Mouse (Mus musculus) megakaryocyte, adult 5-6 weeks (primary cell): ENCODE data around the gene Nfkbie. TPM values are rescaled to one million over a fixed set of nuclear protein-coding genes. Genes with fewer than 3 reads are reported as not detected.

ENCODE experiments used
- ATAC-seq: 2 replicates; pipeline ENCODE4 v1.8.0; 2016; ENCODE audit warnings: mild to moderate bottlenecking, inconsistent platforms; ENCODE audit not compliant: poor library complexity, severe bottlenecking
- total RNA-seq, 2 experiments: library from RNA; stranded (forward) in 1 of 2; stranded (reverse) in 1 of 2; fragments of 153-499, 151-499 nt in 1 of 2; fragments of 221-1000, 200-1000 nt in 1 of 2; gene quantifications; 2 replicates each; pipeline versions ENCODE4 v1.2.3 to v1.2.4; 2015 to 2017

The Nfkbie gene
- total RNA-seq, 2 experiments from 2014 or later: 10.4 to 14.0 TPM

- peak; percentile 64 for ATAC-seq
Observed at GRCm38 (mm10) chr17:45594881-45595735, 39.6 kb downstream of the Nfkbie start.

- ATAC-seq: no peak
Observed at GRCm38 (mm10) chr17:45595736-45596390, 40.4 kb downstream of the Nfkbie start.

GRCm38 (mm10) chr17:45596631-45597396, 41.3 kb downstream of the Nfkbie start:
- ATAC-seq: peak; percentile 67

GRCm38 (mm10) chr17:45597787-45598186, 42.3 kb downstream of the Nfkbie start:
- peak; percentile 21 for ATAC-seq

- no peak for ATAC-seq
Observed at GRCm38 (mm10) chr17:45598376-45598775, 42.9 kb downstream of the Nfkbie start.

GRCm38 (mm10) chr17:45598891-45599290, 43.4 kb downstream of the Nfkbie start:
- no peak for ATAC-seq

- peak; percentile 41 for ATAC-seq
Observed at GRCm38 (mm10) chr17:45599446-45600242, 44.1 kb downstream of the Nfkbie start, which contains the start of gene Slc29a1. Gene Slc29a1, minus strand, starts transcription at chr17:45599606.

- no peak for ATAC-seq
Observed at GRCm38 (mm10) chr17:45600267-45600666, 44.8 kb downstream of the Nfkbie start.

- ATAC-seq: no peak
Observed at GRCm38 (mm10) chr17:45601325-45601724, 45.8 kb downstream of the Nfkbie start.

GRCm38 (mm10) chr17:45601877-45602304, 46.4 kb downstream of the Nfkbie start, which contains the start of gene Mymx:
Gene Mymx, minus strand, starts transcription at chr17:45602102.
- no peak for ATAC-seq

- no peak for ATAC-seq
Observed at GRCm38 (mm10) chr17:45602984-45603383, 47.5 kb downstream of the Nfkbie start.

GRCm38 (mm10) chr17:45606992-45607879, 51.7 kb downstream of the Nfkbie start:
- ATAC-seq: no peak

GRCm38 (mm10) chr17:45608396-45608795, 52.9 kb downstream of the Nfkbie start:
- peak; percentile 56 for ATAC-seq

GRCm38 (mm10) chr17:45610144-45610866, 54.8 kb downstream of the Nfkbie start:
- no peak for ATAC-seq

- ATAC-seq: no peak
Observed at GRCm38 (mm10) chr17:45612008-45612407, 56.5 kb downstream of the Nfkbie start.
